Mouse (Mus musculus) liver, embryonic 15.5 days (tissue): ENCODE measurements around the gene Fam189a1. TPM values are rescaled to one million over a fixed set of nuclear protein-coding genes. Genes with fewer than 3 reads are reported as not detected.

Source experiments
- ATAC-seq: fragments of 200-750 bp; cut with Nextera tagmentation; 2 replicates; pipeline ENCODE4 v1.8.0; 2017; ENCODE audit warnings: moderate number of reproducible peaks, mild to moderate bottlenecking, moderate library complexity; ENCODE audit not compliant: insufficient read depth
- H3K27ac ChIP-seq: fragments of 300-500 bp; sonication (generic); replicated peaks from 2 replicates; pipeline ENCODE4 v1.5.1; 2015; ENCODE audit warnings: mild to moderate bottlenecking, inconsistent platforms
- H3K27me3 ChIP-seq: fragments of 300-500 bp; sonication (generic); 2 replicates; pipeline ENCODE4 v1.6.1; 2015; ENCODE audit warnings: mild to moderate bottlenecking, inconsistent platforms
- H3K36me3 ChIP-seq: fragments of 300-500 bp; sonication (generic); replicated peaks from 2 replicates; pipeline ENCODE4 v1.6.1; 2015; ENCODE audit warnings: moderate library complexity, mild to moderate bottlenecking, inconsistent platforms
- H3K4me1 ChIP-seq: fragments of 300-500 bp; sonication (generic); replicated peaks from 2 replicates; pipeline ENCODE4 v1.6.1; 2015; ENCODE audit warnings: inconsistent platforms
- H3K4me2 ChIP-seq: fragments of 300-500 bp; sonication (generic); 2 replicates; pipeline ENCODE4 v1.6.1; 2015; ENCODE audit warnings: moderate library complexity, mild to moderate bottlenecking, inconsistent platforms
- H3K4me3 ChIP-seq: fragments of 300-500 bp; sonication (generic); replicated peaks from 2 replicates; pipeline ENCODE4 v1.5.1; 2015; ENCODE audit warnings: mild to moderate bottlenecking, inconsistent platforms
- H3K9ac ChIP-seq: fragments of 300-500 bp; sonication (generic); 2 replicates; pipeline ENCODE4 v1.6.1; 2015; ENCODE audit warnings: moderate library complexity, mild to moderate bottlenecking, inconsistent platforms
- H3K9me3 ChIP-seq: fragments of 300-500 bp; sonication (generic); replicated peaks from 2 replicates; pipeline ENCODE4 v1.6.1; 2016; ENCODE audit warnings: inconsistent platforms
- WGBS: fragments of 180-500 bp; shearing (Covaris S2); methylation state at CpG from one replicate; pipeline ENCODE4 v1.1.7; 2015; ENCODE audit warnings: mixed read lengths; ENCODE audit not compliant: insufficient replicate concordance; 5-methylcytosine and 5-hydroxymethylcytosine counted together
- polyA plus RNA-seq: library from polyadenylated mRNA; unstranded; fragments of >200 nt; fragmentation: Nextera tagmentation; extraction: Ambion mirVana; gene quantifications from 2 replicates; pipeline ENCODE4 v1.2.1, GENCODE M21; 2015

Gene Fam189a1
- polyA plus RNA-seq, 1 experiment from 2014 or later: not detected

DNA sequence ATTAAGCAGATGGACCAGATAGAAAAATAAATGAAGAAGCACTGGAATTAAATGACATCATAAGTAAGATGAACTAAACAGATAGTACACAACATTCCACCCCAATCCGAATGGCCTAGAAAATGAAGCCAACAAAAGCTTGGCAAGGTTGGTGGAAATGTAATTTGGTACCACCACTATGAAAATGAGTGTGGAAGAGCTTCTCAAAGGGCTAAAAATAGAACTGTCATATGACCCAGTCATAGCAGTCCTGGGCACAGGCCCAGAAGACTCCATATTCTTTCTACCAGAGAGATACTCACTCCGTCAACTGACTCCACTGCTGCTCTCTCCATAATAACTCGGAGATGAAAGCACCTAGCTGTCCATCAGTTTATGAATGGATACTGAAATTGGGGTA, 310.3 kb downstream of the Fam189a1 start:
- H3K36me3 ChIP-seq: no peaks in the 10 kb centered on the region
- H3K4me2 ChIP-seq: no peak overlapping the region
- no peaks in the 10 kb centered on the region for H3K9me3 ChIP-seq
- H3K27ac ChIP-seq: no peak overlapping the region
- no peaks in the 10 kb centered on the region for H3K27me3 ChIP-seq
- no peaks in the 10 kb centered on the region for H3K4me1 ChIP-seq
- 71% methylated on average over 3 of the region's 3 CpGs for WGBS
- no peak overlapping the region for H3K9ac ChIP-seq
- no peak for ATAC-seq
- H3K4me3 ChIP-seq: no peak overlapping the region

DNA sequence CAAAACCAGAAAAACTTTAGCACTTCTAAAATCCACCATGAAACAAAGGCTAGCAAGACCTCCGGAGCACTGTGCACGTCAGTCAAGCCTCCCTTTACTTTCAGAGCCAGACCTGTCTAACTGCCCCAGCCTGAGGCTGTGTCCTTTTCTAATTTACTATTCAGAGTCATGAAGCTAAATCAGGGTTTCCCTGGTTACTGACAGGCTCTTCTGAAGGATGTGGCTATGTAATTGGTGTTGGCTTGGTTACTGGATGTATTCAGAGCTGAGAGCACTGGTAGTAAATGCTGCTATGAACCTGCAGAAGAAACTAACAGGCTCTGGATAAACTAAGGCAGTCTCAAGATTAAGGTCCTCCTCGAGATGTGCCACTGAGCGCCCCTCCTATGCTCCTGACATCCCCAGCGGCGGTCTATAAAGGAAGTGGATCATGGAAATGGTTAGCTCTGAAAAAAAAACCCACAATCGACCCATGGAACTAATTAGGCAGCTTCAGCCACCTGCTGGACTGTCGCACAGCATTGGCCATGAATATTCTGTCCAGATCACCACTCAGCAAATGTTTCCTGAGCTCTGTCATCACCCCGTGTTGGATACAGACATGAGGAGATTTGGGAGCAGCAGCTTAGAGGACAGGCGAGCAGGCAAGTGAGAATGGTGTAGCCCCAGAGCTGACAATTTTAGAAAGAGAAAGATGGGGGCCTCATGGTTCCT, 315.3 kb downstream of the Fam189a1 start:
- H3K27ac ChIP-seq: no peak overlapping the region
- no peak overlapping the region for H3K4me3 ChIP-seq
- no peaks in the 10 kb centered on the region for H3K4me1 ChIP-seq
- 51% methylated on average over 10 of the region's 10 CpGs for WGBS
- H3K36me3 ChIP-seq: no peaks in the 10 kb centered on the region
- H3K27me3 ChIP-seq: no peaks in the 10 kb centered on the region
- no peaks in the 10 kb centered on the region for H3K9me3 ChIP-seq
- no peak overlapping the region for H3K9ac ChIP-seq
- no peak for ATAC-seq
- no peak overlapping the region for H3K4me2 ChIP-seq

DNA sequence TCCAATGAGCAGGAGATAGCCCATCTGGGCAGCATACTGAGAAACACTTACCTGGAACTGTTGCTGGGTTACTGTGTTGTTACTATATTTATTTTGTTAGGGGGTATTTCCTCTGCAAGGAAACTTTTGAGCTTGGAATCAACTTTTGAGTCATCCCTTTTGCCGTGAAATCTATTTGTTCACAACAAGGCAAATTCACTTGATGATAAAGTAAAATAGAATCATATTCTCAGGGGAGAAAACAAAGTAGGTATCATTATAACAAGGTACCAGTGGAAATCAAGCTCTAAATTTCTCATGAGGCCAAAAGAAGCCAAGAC, 315.8 kb downstream of the Fam189a1 start:
- H3K27me3 ChIP-seq: no peaks in the 10 kb centered on the region
- no peaks in the 10 kb centered on the region for H3K36me3 ChIP-seq
- no peaks in the 10 kb centered on the region for H3K9me3 ChIP-seq
- H3K4me2 ChIP-seq: peak overlapping the region; percentile 49; the same call in 1 of the 2 replicates
- 45% methylated on average over 1 of the region's 1 CpGs for WGBS
- H3K4me3 ChIP-seq: no peak overlapping the region
- H3K27ac ChIP-seq: no peak overlapping the region
- H3K4me1 ChIP-seq: no peaks in the 10 kb centered on the region
- ATAC-seq: no peak
- H3K9ac ChIP-seq: no peak overlapping the region

DNA sequence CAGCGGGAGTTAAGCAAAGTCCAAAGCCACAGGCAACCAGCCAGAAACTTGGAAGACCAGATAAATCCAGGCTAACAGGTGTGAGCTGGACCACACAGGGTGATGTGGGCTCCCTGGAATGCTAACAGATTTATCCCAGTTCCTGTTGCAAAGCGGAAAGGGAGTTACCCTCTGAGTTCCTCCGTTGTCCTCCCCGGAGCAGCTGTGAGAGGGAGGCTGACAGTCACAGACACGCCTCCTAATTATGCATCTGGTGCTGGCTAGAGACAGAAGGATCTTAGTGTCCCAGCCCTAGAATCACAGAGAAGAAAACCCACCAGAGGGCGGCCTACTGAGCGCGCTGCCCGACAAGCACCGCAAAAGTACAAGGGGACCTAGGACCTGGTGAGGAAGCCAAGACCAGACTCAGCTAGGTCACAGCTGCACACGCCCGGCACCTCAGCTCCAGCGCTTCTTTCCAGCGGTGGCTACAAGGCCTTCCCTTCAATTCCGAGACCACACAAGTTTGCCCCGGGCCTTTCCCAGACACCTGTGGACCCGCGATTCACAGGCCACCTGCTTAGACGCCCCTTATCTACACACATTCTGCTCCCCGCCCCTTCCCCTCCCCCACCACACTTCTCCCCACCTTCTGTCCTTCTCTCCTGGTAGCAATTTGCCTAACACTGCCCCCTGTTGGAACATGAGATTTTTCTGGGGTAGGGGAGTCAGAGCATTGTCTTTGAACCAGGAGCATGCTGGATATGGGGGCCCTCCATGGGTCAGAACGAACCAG, 316.4 kb downstream of the Fam189a1 start:
- Histone ChIP-seq H3K9ac (no peak overlapping the region), H3K4me3 (no peak overlapping the region), H3K36me3 (no peaks in the 10 kb centered on the region), H3K9me3 (no peaks in the 10 kb centered on the region), H3K4me1 (no peaks in the 10 kb centered on the region), H3K27ac (no peak overlapping the region), H3K4me2 (peak overlapping the region; percentile 49), H3K27me3 (no peaks in the 10 kb centered on the region)
- no peak for ATAC-seq
- WGBS: 4% methylated on average over 21 of the region's 21 CpGs

DNA sequence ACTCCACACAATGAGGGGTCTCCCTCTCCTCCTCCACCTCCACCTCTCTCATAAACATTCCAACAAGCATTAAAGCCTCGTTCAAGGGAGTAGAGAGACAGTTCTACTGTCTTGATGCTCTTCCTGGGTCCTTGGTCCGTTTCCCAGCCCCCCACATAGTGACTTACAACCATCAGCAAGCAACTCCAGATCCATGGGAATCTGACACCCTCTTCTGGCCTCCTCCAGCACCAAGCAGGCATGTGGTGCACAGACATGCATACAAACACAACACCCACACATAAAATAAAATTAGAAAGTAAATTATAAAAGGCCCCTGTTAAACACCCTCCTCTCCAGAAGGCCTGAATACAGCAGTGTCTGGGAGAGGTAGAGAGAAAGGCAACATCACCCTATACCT, 317.1 kb downstream of the Fam189a1 start:
- no peak overlapping the region for H3K27ac ChIP-seq
- H3K27me3 ChIP-seq: no peaks in the 10 kb centered on the region
- 27% methylated on average over 2 of the region's 2 CpGs for WGBS
- H3K4me1 ChIP-seq: no peaks in the 10 kb centered on the region
- no peaks in the 10 kb centered on the region for H3K36me3 ChIP-seq
- ATAC-seq: no peak
- no peaks in the 10 kb centered on the region for H3K9me3 ChIP-seq
- H3K4me2 ChIP-seq: no peak overlapping the region
- no peak overlapping the region for H3K4me3 ChIP-seq
- H3K9ac ChIP-seq: no peak overlapping the region

DNA sequence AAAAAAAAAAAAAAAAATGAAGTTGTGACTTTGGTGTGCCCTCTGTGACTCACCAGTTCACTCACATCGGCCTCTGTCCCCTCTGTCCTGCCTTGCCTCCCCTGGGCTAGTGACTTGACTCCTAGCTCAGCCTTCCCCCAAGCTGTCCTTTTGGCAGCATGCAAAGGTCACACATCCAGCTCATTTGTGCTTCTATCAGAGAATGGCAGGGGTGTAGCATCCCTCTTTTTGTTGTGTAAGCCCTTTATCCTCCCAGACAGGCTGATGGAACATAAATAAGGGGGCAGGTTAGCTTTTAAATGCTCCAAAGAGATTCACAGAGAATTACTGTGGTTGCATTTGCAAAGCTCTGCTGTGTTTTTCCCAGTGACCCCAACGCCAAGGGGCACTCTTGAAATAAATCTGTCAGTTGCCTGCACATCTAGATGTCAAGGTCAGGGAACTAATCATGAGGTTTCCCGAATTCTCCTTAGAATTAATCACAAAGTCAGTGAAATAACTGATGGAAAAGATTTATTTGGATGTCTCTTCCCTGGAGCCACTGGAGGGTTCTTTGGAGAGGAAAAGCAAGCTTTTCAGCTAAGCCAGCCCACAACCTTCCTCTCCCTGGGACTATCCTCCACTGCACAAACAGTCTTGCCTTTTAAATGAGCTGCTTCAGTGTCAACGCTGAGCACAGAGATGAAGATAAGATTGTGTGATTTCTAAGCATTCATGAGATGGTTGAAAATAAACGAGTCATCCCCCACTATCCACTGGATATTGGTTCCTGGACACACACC, 326.0 kb downstream of the Fam189a1 start:
- Histone ChIP-seq H3K4me2 (no peak overlapping the region), H3K36me3 (no peaks in the 10 kb centered on the region), H3K27me3 (no peaks in the 10 kb centered on the region), H3K27ac (no peak overlapping the region), H3K9me3 (no peaks in the 10 kb centered on the region), H3K4me1 (no peaks in the 10 kb centered on the region), H3K9ac (no peak overlapping the region), H3K4me3 (no peak overlapping the region)
- ATAC-seq: no peak
- WGBS: 30% methylated on average over 5 of the region's 5 CpGs

DNA sequence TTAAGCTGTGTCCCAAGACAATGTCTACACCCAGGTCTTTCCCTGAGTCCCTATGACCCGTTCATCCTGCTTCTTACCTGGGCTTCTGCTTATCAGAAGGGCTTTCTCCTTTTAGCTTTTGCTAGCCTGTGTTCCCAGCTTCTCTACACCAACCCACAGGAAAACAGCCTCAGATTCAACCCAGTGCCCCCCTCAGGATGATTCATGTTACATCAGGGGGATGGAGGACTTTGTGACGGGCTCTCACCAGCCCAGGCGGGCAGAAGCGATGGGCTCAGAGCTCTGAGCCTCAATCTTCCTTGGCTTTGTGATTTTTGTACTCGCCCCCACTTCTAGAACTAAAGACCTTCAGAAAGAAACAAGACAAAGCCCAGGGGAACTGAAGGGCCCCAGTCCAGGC, 335.3 kb downstream of the Fam189a1 start:
- Histone ChIP-seq H3K27ac (no peak overlapping the region), H3K9ac (no peak overlapping the region), H3K9me3 (no peaks in the 10 kb centered on the region), H3K27me3 (no peaks in the 10 kb centered on the region), H3K4me2 (no peak overlapping the region), H3K4me3 (no peak overlapping the region), H3K4me1 (no peaks in the 10 kb centered on the region), H3K36me3 (no peaks in the 10 kb centered on the region)
- ATAC-seq: no peak
- 63% methylated on average over 5 of the region's 5 CpGs for WGBS

DNA sequence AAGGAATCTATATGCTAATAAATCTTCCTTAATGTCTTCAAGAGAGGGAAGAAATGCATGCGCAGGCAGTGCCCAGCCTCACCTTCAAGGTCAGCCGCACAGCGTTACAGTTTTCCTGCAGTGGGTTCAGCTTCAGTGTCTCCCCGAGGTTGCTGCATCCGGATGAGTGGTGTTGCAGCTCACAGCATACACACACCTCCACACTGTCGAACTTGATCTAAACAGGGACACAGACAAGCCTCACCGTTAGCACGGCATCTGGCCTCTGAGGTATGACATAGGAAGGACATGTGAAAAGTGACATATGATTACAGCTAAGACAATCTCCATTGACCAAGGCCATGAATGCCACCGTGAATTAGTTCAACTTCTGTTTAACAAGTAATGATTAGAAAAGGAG, 336.7 kb downstream of the Fam189a1 start:
- Histone ChIP-seq H3K4me2 (no peak overlapping the region), H3K9me3 (no peaks in the 10 kb centered on the region), H3K9ac (no peak overlapping the region), H3K4me1 (no peaks in the 10 kb centered on the region), H3K36me3 (no peaks in the 10 kb centered on the region), H3K27ac (no peak overlapping the region), H3K27me3 (no peaks in the 10 kb centered on the region), H3K4me3 (no peak overlapping the region)
- no peak for ATAC-seq
- 73% methylated on average over 9 of the region's 9 CpGs for WGBS

DNA sequence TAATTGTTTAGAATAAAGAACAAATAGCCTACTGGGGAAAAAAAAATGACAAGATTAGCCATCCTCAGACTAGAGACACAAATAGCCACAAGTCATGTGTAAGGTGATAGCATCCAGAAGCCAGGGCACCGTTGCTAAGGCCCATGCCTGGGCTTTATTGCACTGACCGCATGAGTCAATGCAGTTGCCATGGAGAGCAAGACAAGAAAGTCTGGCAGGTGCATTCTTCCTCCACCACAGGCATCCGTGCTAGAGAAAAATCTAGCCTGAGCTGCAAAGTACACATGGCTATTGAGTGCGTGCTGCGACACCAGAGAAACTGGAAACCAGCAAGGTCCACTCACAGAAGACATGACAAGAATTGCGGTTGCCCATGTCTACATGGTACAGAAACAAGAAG, 347.5 kb downstream of the Fam189a1 start:
- Histone ChIP-seq H3K9ac (no peak overlapping the region), H3K36me3 (no peaks in the 10 kb centered on the region), H3K4me3 (no peak overlapping the region), H3K4me1 (no peaks in the 10 kb centered on the region), H3K9me3 (no peaks in the 10 kb centered on the region), H3K27ac (no peak overlapping the region), H3K27me3 (no peaks in the 10 kb centered on the region), H3K4me2 (no peak overlapping the region)
- ATAC-seq: no peak
- WGBS: 71% methylated on average over 6 of the region's 6 CpGs

DNA sequence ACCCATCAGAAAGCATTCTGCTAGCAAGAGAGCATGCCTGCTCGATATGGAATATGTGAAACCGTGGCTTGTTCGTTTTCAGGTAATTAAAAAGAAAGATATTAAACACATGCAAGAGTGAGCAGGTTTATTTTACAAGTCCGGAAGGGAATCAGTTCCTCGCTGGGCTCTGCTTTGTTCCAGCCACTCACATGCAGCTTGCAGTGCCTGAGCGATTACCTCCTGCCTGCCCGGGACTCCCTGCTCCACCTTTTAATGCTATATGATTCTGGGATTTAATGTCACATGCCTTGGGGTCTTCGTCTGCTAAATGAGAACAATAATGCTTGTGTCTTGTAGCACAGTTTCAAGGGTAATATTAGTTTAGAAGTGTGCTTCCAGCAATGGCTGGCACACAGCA, 351.3 kb downstream of the Fam189a1 start:
- 72% methylated on average over 8 of the region's 8 CpGs for WGBS
- Histone ChIP-seq H3K9ac (no peak overlapping the region), H3K4me2 (no peak overlapping the region), H3K27me3 (no peaks in the 10 kb centered on the region), H3K4me3 (no peak overlapping the region), H3K4me1 (no peaks in the 10 kb centered on the region), H3K27ac (no peak overlapping the region), H3K9me3 (no peaks in the 10 kb centered on the region), H3K36me3 (no peaks in the 10 kb centered on the region)
- ATAC-seq: no peak

DNA sequence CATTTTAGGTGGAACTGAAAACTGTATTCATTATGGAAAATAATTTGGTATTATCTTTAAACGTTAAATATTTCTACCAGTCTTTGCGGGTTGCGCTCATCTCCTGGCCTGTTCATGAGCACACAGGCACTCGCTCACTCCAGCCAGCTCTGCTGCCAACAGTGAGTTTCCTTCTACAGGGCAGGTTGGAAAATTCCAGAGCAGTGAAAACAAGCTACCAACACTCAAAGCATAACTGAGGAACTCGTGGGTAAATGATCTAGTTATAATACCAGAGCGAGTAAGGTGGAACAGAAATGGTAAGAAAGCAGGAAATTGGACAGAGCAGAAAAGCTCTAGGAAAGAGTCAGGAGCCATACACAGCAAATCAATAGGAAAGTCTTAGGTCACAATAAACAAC, 360.8 kb downstream of the Fam189a1 start:
- Histone ChIP-seq H3K9ac (no peak overlapping the region), H3K27me3 (no peaks in the 10 kb centered on the region), H3K9me3 (no peaks in the 10 kb centered on the region), H3K4me3 (no peak overlapping the region), H3K27ac (no peak overlapping the region), H3K4me2 (no peak overlapping the region), H3K36me3 (no peaks in the 10 kb centered on the region), H3K4me1 (no peaks in the 10 kb centered on the region)
- ATAC-seq: no peak
- 61% methylated on average over 6 of the region's 6 CpGs for WGBS
